Mouse (Mus musculus): ENCODE results near the gene Carns1. TPM values are rescaled to one million over a fixed set of nuclear protein-coding genes. Genes with fewer than 3 reads are reported as not detected.
A peak's percentile ranks its signal among the peaks of the same experiment; 100 is the strongest.

Gene Carns1
- polyA plus RNA-seq, 1 experiment from 2014 or later, result 0.89 TPM

DNA sequence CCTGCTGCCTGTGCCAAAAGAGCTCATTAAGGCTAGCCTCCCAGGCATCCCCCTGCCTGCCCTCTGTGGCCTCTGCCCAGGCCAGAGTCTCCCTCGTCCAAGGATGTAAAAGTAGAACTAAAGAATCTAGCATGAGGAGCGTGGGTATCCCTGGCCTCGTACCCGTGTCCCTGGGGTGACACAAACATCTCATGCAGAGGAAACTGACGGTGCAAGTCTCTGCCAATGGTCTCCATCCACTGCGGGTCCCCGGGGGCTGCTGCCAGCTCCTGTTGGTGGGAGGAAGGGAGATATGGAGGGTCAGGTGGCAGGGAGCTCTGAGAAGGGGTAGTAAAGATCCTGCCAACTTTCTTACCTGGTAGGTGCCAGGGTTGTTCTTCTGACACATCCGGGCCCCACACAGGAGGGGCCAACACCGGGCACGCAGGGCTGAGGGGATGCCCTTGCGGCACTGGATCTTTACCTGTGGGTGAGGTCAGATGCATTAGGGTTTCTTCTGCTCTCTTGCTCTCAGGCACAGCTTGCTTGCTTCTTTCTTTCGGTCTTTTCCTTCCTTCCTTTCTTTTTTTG is 13.9 kb upstream of the Carns1 start:
- H3K9me3 ChIP-seq (ENCODE audit: control insufficient read depth, low read length), result no peaks in the 10 kb centered on the region
- H3K9ac ChIP-seq (ENCODE audit: low read depth, low read length), result no peak overlapping the region
- DNase-seq (ENCODE audit: low spot score) (no peak), ATAC-seq (replicated peaks; ENCODE audit: low FRiP score) (no peak)
- no peak overlapping the region for H3K4me2 ChIP-seq
- no peaks in the 10 kb centered on the region for H3K27me3 ChIP-seq (replicated peaks; ENCODE audit: control insufficient read depth, insufficient read depth, low read length)
- H3K4me3 ChIP-seq (ENCODE audit: low read depth, low read length), result no peak overlapping the region
- 84% methylated on average over 12 of the region's 12 CpGs for WGBS
- H3K4me1 ChIP-seq (replicated peaks; ENCODE audit: control insufficient read depth, insufficient read depth, low read length), result peaks cover 33% of the 10 kb centered on the region
- H3K36me3 ChIP-seq (ENCODE audit: control insufficient read depth, insufficient read depth, low read length), result peaks cover 7% of the 10 kb centered on the region; the same call in 1 of the 2 replicates
- no peak overlapping the region for H3K27ac ChIP-seq (ENCODE audit: low read depth, low read length)

DNA sequence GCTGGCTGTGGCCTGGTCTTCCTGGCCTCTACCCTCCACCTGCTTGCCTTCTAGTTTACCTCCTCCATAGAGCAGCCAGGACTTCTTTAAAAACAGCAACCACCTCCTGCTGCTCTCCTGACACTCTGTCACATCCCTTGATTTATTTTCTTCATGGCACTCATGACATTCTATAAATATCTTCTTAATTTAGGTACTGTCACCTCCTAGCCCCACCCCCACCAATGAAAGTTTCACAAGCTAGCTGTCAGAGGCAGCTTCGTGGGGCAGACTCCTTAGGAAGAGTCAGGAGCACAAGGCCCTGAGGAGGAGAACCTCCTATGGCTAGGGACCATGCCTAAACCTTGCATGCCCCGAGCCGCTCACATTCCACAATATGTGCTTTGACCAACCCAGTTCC is 12.0 kb upstream of the Carns1 start:
- Histone ChIP-seq H3K36me3 (ENCODE audit: control insufficient read depth, insufficient read depth, low read length) (no peaks in the 10 kb centered on the region), H3K4me1 (replicated peaks; ENCODE audit: control insufficient read depth, insufficient read depth, low read length) (peaks cover 23% of the 10 kb centered on the region), H3K4me2 (no peak overlapping the region), H3K4me3 (ENCODE audit: low read depth, low read length) (no peak overlapping the region), H3K9ac (ENCODE audit: low read depth, low read length) (no peak overlapping the region), H3K27ac (ENCODE audit: low read depth, low read length) (no peak overlapping the region), H3K27me3 (replicated peaks; ENCODE audit: control insufficient read depth, insufficient read depth, low read length) (no peaks in the 10 kb centered on the region), H3K9me3 (ENCODE audit: control insufficient read depth, low read length) (no peaks in the 10 kb centered on the region)
- 68% methylated on average over 3 of the region's 3 CpGs for WGBS
- no peak for ATAC-seq (replicated peaks; ENCODE audit: low FRiP score)
- DNase-seq (ENCODE audit: low spot score), result no peak

DNA sequence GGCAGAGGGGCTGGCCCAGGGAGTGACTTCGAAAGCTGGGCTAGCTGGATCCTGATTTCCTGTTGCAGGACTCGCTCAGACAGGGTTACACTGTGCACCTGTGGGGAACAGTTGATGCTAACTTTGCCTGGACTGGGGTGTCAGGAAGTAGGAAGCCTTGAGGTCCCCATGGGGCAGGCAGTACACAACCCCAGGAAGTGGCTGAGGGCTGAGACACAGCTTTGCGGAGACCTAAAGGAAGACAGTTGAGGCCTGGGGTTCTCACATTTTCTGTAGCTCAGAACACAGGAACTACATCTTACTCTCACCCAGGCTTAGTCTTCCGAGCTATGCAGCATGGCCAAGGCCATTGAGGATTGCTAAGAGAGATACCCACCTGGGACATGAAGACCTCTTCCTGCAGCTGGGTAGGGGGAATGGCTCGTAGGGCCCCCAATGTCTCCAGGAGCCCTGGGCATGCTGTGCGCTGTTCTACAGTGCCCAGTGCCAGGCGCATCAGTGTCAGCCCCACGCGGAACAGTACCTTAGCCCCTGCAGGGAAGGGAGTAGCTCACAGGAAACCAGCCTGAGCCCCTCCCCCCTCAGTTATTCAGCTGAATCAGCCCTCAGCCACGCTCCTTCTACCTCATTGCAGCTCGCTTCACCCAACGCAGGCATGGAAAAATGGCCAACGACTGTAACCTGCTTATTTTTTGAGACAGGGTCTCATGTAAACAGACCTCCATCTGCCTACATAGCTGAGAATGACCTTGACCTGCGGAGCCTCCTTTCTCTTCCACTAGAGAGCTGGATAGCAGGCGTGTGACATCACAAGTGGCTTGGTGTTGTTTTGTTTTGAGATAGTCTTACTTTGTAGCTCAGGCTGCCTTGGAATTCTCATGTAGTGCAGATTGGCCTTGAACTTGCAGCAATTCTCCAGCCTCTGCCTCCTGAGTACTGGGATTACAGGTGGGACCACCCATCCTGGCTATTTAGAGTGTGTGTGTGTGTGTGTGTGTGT is 10.0 kb upstream of the Carns1 start:
- Histone ChIP-seq H3K4me1 (replicated peaks; ENCODE audit: control insufficient read depth, insufficient read depth, low read length) (peaks cover 13% of the 10 kb centered on the region; the same call in 1 of the 2 replicates), H3K9me3 (ENCODE audit: control insufficient read depth, low read length) (no peaks in the 10 kb centered on the region), H3K27ac (ENCODE audit: low read depth, low read length) (peak overlapping the region; percentile 1), H3K4me2 (peak overlapping the region; percentile 24), H3K27me3 (replicated peaks; ENCODE audit: control insufficient read depth, insufficient read depth, low read length) (no peaks in the 10 kb centered on the region), H3K9ac (ENCODE audit: low read depth, low read length) (peak overlapping the region; percentile 46; the same call in 1 of the 2 replicates), H3K36me3 (ENCODE audit: control insufficient read depth, insufficient read depth, low read length) (no peaks in the 10 kb centered on the region), H3K4me3 (ENCODE audit: low read depth, low read length) (no peak overlapping the region)
- WGBS, result 46% methylated on average over 15 of the region's 15 CpGs
- ATAC-seq (replicated peaks; ENCODE audit: low FRiP score) (peak; percentile 14; the same call in 1 of the 2 replicates), DNase-seq (ENCODE audit: low spot score) (no peak)

DNA sequence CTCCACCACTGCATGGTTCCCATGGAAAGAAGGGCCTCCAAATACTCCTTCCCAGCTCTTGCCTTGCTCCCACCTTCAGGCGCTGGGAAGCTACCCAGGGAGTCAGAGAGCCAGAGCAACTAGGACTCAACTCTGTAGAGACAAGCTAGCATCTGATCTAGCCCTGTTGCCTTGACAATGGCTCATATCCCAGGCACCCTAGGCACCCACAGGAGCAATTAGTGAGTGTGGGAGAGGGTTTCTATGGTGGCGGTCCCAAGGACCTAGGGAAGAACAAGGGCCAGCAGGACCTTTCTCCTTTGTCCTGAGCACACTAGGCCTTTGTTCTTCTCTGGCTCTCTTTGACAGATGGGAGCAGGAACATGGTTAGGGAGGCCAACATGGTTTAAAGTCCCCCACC is 8.4 kb upstream of the Carns1 start:
- H3K4me3 ChIP-seq (ENCODE audit: low read depth, low read length), result no peak overlapping the region
- H3K36me3 ChIP-seq (ENCODE audit: control insufficient read depth, insufficient read depth, low read length), result no peaks in the 10 kb centered on the region
- 80% methylated on average over 2 of the region's 2 CpGs for WGBS
- H3K4me2 ChIP-seq, result no peak overlapping the region
- no peaks in the 10 kb centered on the region for H3K9me3 ChIP-seq (ENCODE audit: control insufficient read depth, low read length)
- peaks cover 13% of the 10 kb centered on the region; the same call in 1 of the 2 replicates for H3K4me1 ChIP-seq (replicated peaks; ENCODE audit: control insufficient read depth, insufficient read depth, low read length)
- no peaks in the 10 kb centered on the region for H3K27me3 ChIP-seq (replicated peaks; ENCODE audit: control insufficient read depth, insufficient read depth, low read length)
- H3K27ac ChIP-seq (ENCODE audit: low read depth, low read length), result no peak overlapping the region
- ATAC-seq (replicated peaks; ENCODE audit: low FRiP score) (no peak), DNase-seq (ENCODE audit: low spot score) (no peak)
- H3K9ac ChIP-seq (ENCODE audit: low read depth, low read length), result no peak overlapping the region

DNA sequence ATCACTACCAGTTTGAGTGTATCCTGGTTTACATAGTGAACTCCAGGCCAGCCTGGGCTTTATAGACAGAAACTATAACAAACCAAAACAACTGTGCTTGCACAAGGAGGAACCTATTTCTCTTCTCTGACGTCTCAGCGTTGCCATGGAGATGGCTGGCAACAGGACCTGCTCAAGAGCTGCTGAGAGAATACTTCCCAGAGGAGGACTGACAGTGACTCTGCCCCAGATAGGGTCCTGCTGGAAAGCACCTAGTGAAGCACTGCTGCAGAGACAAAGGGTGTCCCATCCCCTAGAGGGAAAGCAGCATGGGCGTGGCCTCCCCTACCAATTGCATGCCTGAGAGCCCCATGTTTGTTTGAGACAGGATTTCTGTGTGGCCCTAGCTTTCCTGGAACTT is 6.6 kb upstream of the Carns1 start:
- Histone ChIP-seq H3K9me3 (ENCODE audit: control insufficient read depth, low read length) (no peaks in the 10 kb centered on the region), H3K27ac (ENCODE audit: low read depth, low read length) (no peak overlapping the region), H3K36me3 (ENCODE audit: control insufficient read depth, insufficient read depth, low read length) (no peaks in the 10 kb centered on the region), H3K4me3 (ENCODE audit: low read depth, low read length) (no peak overlapping the region), H3K9ac (ENCODE audit: low read depth, low read length) (no peak overlapping the region), H3K4me2 (no peak overlapping the region), H3K4me1 (replicated peaks; ENCODE audit: control insufficient read depth, insufficient read depth, low read length) (peaks cover 13% of the 10 kb centered on the region; the same call in 1 of the 2 replicates), H3K27me3 (replicated peaks; ENCODE audit: control insufficient read depth, insufficient read depth, low read length) (no peaks in the 10 kb centered on the region)
- 47% methylated on average over 3 of the region's 3 CpGs for WGBS
- DNase-seq (ENCODE audit: low spot score), result no peak
- no peak for ATAC-seq (replicated peaks; ENCODE audit: low FRiP score)

DNA sequence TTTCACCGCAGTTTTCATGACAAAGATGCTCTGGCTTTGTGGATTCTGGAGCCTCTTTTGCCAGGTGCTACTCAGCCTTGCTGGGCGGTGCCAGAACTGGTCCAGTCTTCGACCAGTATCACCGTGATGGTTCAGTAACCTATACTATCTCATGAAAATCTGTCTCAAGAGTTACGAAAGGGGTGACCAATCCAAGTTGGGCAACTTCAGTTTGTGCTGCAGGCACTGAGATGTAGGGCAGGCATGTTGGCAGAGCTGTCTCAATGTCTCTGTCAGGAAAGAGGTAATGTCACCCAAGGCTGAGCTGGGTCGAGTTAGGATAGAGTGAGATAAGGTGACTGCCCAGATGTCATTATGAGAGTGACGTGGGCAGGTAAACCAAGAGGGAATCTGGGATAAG is 5.1 kb upstream of the Carns1 start:
- Histone ChIP-seq H3K4me3 (ENCODE audit: low read depth, low read length) (no peak overlapping the region), H3K9me3 (ENCODE audit: control insufficient read depth, low read length) (no peaks in the 10 kb centered on the region), H3K36me3 (ENCODE audit: control insufficient read depth, insufficient read depth, low read length) (no peaks in the 10 kb centered on the region), H3K4me1 (replicated peaks; ENCODE audit: control insufficient read depth, insufficient read depth, low read length) (peaks cover 11% of the 10 kb centered on the region; the same call in 1 of the 2 replicates), H3K9ac (ENCODE audit: low read depth, low read length) (no peak overlapping the region), H3K4me2 (no peak overlapping the region), H3K27me3 (replicated peaks; ENCODE audit: control insufficient read depth, insufficient read depth, low read length) (no peaks in the 10 kb centered on the region), H3K27ac (ENCODE audit: low read depth, low read length) (no peak overlapping the region)
- DNase-seq (ENCODE audit: low spot score), result no peak
- 84% methylated on average over 7 of the region's 7 CpGs for WGBS
- no peak for ATAC-seq (replicated peaks; ENCODE audit: low FRiP score)

DNA sequence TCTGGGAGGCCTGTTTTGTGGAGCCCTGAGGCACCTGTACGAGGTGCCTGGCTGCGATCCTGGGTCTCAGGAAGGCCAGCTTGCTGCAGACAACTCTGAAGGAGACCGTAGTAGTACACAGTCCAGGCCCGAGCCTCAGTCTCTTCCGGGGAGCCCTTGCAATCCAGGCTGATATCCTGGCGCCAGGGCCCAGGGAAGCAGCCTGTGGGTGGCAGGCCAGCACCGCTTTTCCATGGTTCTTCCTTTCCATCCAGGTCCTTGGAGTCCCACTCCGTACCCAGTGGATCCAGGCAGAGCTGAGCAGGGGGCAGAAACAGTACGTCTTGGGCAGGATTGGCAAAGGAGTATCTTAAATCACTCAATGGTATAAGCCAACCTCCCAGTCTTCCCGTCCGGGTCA is 2.4 kb downstream of the Carns1 start:
- no peaks in the 10 kb centered on the region for H3K27me3 ChIP-seq (replicated peaks; ENCODE audit: control insufficient read depth, insufficient read depth, low read length)
- no peak overlapping the region for H3K9ac ChIP-seq (ENCODE audit: low read depth, low read length)
- H3K4me2 ChIP-seq, result no peak overlapping the region
- no peak overlapping the region for H3K4me3 ChIP-seq (ENCODE audit: low read depth, low read length)
- H3K27ac ChIP-seq (ENCODE audit: low read depth, low read length), result no peak overlapping the region
- DNase-seq (ENCODE audit: low spot score) (no peak), ATAC-seq (replicated peaks; ENCODE audit: low FRiP score) (no peak)
- WGBS, result 67% methylated on average over 11 of the region's 11 CpGs
- H3K36me3 ChIP-seq (ENCODE audit: control insufficient read depth, insufficient read depth, low read length), result no peaks in the 10 kb centered on the region
- H3K9me3 ChIP-seq (ENCODE audit: control insufficient read depth, low read length), result no peaks in the 10 kb centered on the region
- peaks cover 6% of the 10 kb centered on the region for H3K4me1 ChIP-seq (replicated peaks; ENCODE audit: control insufficient read depth, insufficient read depth, low read length)

DNA sequence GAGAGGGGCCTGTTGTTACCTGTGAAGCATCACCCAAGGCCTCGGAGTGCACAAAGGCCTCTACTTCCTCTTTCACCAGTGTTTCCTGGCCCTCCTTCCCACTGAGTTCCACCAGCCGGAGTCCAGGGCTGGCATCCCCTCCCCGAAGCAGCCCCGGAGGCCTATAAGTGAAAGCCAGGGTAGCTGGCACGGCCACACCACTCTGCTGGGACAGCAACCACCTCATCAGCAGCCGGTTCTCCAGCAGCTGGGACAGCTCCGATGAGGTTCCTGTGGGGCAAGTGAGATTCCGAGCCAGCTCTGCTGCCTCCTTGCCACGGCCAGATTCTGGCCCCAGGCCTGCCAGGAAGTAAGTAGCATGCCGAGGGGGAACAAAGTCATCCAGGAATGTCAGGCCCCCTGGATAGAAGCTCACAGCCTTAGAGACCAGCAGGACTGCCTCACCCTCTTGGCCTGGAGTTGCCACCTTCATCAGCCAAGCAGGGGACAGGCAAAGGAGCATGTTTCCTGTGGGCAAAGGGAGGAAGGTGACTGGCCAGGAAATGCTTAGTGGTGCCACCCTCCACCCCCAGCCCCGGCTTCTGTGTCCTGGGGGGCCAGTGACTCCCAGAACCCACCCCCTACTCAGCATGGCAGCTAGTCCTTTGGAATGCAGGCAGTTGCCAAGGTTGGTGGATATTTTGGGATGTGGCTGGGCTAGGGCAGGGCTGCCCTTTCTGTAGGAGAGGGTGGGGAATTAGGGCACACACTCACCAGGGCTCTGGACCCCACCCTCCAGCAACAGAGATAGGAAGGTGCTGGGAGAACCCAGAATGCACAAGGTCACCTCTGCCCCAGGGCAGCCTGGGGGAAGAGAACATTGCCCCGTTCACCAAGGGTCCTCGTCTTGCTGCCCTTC is 3.6 kb downstream of the Carns1 start:
- Histone ChIP-seq H3K4me3 (ENCODE audit: low read depth, low read length) (no peak overlapping the region), H3K4me1 (replicated peaks; ENCODE audit: control insufficient read depth, insufficient read depth, low read length) (peaks cover 6% of the 10 kb centered on the region), H3K36me3 (ENCODE audit: control insufficient read depth, insufficient read depth, low read length) (no peaks in the 10 kb centered on the region), H3K4me2 (no peak overlapping the region), H3K9me3 (ENCODE audit: control insufficient read depth, low read length) (no peaks in the 10 kb centered on the region), H3K27me3 (replicated peaks; ENCODE audit: control insufficient read depth, insufficient read depth, low read length) (no peaks in the 10 kb centered on the region), H3K9ac (ENCODE audit: low read depth, low read length) (no peak overlapping the region), H3K27ac (ENCODE audit: low read depth, low read length) (no peak overlapping the region)
- ATAC-seq (replicated peaks; ENCODE audit: low FRiP score), result no peak
- 65% methylated on average over 13 of the region's 13 CpGs for WGBS
- no peak for DNase-seq (ENCODE audit: low spot score)
